Mouse (Mus musculus) spleen, postnatal 4 days (tissue): ENCODE measurements around the gene Hsf2bp.

Experiments
- DNase-seq, 2 experiments: peaks; one replicate each; pipeline ENCODE4 v3.0.0; 2022; ENCODE audit warnings: low spot score in 2 of 2

Hsf2bp gene

GRCm38 (mm10) chr17:31937141-31937554 is 99.0 kb downstream of the Hsf2bp start:
- no peak for DNase-seq

- DNase-seq, result no peak
Observed at GRCm38 (mm10) chr17:31935841-31936240, 100.3 kb downstream of the Hsf2bp start.

- no peak for DNase-seq
Observed at GRCm38 (mm10) chr17:31935091-31935830, 100.9 kb downstream of the Hsf2bp start.

GRCm38 (mm10) chr17:31933956-31934355 is 102.2 kb downstream of the Hsf2bp start:
- no peak for DNase-seq

GRCm38 (mm10) chr17:31931499-31931898 is 104.7 kb downstream of the Hsf2bp start:
- no peak for DNase-seq

DNA sequence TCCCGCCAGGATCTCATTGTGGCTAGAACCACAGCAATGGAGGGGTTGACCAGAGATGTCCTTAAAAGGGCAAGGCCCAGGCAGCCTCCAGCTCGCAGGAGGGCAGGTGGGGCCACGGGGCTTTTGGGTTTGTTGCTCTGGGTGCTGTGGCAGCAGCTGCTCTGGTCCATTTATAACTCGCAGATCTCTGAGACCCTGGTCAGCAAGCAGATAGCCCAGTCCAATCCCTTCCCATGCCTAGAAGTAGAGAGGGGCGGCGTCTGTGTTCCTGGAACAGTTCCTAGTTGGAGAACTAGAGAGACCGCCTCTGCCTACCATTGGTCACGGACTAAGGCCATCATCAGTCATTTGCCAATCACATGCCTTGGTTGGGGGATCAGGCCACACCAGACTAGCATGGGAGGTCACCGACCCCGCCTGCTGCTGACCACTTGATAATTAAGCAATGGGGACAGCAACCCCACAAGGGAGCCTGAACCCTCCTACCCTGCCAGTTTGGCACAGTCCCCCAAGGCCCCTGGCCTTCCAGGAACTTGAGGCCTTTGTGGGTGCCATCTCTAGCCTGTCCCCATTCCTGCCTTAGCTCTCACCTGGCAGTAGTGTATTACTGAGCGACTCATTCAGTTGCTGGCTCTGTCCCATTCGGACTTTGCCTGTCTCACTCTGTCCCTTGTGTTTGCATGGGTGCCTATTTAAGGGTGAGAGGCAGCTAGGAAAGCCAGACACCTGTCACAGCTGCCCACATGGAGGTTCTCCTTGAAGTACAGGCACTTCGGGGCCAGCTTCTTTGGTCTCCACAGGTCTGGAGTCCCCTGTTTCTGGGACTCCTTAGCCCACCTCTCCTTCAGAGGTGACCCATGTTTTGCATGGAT is 106.1 kb downstream of the Hsf2bp start:
- DNase-seq, result no peak

GRCm38 (mm10) chr17:31929032-31929431 is 107.1 kb downstream of the Hsf2bp start:
- no peak for DNase-seq

GRCm38 (mm10) chr17:31927895-31928626 is 108.1 kb downstream of the Hsf2bp start:
- DNase-seq, result no peak

GRCm38 (mm10) chr17:31924229-31924628 is 111.9 kb downstream of the Hsf2bp start:
- no peak for DNase-seq

DNA sequence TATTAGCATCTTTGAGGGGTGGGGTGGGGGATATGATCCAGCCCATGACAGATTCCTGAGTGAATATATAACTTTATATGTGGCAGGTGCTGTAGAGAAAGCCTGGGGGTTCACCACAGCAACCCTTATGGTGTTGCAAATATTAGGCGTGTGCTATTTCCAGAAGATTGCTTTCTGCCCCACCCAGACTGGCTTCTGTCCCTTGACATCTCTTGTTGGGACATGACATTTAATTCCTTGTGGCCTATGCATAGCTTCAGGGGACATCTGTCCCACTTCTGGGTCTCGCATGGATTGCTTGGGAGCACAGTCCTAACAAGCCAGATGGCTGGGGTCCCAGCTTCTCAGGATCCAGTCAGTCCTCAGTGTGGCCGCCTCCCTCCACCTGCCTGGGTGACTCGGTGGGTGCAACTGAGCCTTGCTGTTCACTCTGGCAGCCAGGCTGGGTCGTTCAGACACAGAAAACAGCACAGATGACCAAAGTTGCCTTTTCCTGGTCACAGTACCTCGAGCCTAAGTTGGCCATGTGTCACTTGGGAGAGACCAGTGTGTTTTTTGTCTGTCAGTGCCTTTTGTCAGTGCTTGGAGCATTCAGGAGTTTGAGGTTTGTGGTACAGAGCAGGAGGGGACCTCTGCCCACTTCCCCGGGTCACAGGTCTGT is 112.7 kb downstream of the Hsf2bp start:
- DNase-seq, result no peak

DNA sequence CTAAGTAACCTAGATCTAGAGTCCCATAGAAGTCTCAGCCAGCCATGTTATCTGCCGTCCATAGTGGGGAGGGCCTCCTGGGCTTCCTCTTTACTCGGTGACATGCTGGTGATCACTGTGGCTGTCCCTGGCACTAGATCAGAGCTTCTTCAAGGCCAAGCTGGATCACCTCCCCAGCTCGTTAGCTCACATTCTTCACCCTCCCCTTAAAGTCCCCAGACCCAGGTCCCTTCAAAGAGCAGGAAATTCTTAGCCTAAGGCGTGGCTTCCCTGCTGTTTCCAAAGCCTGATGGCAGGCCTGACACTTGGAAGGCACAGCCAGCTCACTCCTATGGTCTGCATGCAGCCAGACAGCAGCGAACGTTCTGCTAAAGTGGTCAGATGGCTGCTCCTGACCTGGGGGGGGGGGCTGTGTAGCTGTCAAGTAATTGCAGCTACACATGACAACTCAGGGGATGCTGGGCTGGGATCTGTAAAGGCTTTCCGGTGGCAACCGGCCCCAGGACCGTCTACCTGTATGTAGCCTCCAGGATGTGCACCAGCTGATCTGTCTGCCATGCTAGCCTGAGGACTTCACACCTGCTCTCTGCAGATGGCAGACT is 115.5 kb downstream of the Hsf2bp start:
- DNase-seq, result no peak

GRCm38 (mm10) chr17:31919599-31919998 is 116.5 kb downstream of the Hsf2bp start:
- DNase-seq, result no peak

GRCm38 (mm10) chr17:31918374-31918773 is 117.8 kb downstream of the Hsf2bp start:
- DNase-seq, result no peak

DNA sequence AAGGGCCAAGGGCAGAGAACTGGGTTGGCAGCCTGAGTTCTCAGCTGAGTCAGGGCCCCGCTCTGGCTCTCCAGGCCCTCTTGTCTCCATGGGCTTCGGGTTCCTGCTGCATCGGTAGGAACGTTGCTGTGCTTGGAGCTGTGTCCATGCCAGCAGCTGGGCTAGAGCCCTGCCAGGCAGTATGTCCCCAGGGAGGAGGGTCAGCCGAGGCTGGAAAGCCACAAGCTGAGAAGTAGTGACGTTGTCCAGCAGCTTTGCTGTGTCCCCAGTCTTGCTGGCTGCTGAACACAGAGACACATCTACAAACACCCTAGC is 119.7 kb downstream of the Hsf2bp start:
- no peak for DNase-seq

GRCm38 (mm10) chr17:31915756-31916460 is 120.2 kb downstream of the Hsf2bp start:
- no peak for DNase-seq

- DNase-seq, result no peak
Observed at GRCm38 (mm10) chr17:31914323-31914722, 121.8 kb downstream of the Hsf2bp start.

GRCm38 (mm10) chr17:31912881-31913662 is 123.1 kb downstream of the Hsf2bp start:
- no peak for DNase-seq

DNA sequence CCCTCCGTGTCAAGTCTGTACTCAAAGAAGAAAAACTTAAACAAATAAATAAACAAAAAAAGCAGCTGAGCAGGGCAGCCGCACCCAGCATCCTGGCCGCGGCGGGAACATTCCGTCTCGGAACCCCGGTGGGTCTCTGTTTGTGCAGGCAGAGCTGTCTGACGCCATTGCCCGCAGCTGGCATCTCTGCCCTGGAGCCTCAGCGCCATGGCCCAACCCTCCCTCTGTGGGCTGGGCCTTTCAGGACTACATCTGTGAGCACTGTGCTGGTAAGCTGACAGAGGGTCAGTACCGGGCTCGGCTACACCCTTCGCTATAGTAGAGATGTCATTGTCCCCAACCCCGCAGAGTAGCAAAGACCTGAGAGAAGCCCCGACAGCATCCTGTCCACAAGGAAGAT is 123.8 kb downstream of the Hsf2bp start:
- DNase-seq, result no peak

GRCm38 (mm10) chr17:31908966-31909365 is 127.2 kb downstream of the Hsf2bp start:
- no peak for DNase-seq

- DNase-seq, result no peak
Observed at GRCm38 (mm10) chr17:31906441-31906840, 129.7 kb downstream of the Hsf2bp start.
